Mouse (Mus musculus): ENCODE data around the gene Pdhx.

Gene Pdhx

DNA sequence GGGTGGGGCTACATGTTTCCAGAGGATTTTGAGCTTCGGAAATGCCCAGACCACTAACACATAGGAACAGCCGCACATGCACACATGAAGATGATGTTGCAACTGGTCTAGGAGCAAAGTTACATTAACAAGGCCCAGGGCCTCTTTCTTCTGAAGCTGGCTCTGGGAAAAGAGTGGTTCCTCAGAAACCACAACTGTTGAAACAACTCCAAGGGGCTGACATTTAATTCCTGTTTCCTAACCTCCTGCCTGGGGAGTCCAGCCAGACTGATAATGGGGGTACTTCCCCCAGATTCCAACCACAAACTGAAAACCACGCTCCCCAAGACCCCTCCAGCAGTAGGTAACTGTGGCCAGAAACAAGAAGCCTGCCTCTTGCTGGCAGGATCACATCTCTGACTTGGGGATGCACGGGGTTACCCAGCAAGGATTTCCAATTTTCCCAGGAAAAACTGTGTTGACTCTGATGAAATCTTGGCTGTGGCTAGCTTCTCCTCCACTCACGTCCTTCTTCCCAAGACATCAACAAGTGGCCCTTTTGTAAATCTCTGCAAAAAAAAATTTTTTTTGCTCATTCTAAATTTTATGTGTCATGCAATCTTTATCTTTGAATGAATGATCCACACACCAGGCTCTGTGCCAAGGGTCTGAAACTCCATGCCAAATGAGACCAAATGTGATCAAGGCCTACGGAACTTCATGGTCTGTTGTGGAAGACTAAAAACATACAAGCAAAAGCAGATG is 86.2 kb downstream of the Pdhx start:
- no peak for DNase-seq

DNA sequence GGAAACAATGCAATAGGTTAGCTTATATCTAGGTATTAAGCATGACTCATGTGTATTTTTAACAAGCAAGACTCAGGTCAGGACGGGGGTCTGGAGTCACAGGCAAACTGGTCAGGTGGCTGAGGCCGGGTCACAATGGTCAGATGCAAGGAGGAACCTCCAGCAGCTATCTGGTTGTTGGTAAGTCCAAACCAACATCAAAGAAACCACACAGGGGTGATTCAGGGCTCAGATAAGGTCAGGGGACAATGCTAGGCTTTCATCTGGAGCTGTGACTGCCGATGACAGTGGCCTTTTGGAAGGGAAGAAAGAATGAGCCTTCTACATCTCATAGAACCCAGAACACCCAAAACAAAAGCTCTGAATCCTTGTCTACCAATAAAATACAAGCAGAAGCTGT is 86.9 kb downstream of the Pdhx start:
- DNase-seq, result no peak

DNA sequence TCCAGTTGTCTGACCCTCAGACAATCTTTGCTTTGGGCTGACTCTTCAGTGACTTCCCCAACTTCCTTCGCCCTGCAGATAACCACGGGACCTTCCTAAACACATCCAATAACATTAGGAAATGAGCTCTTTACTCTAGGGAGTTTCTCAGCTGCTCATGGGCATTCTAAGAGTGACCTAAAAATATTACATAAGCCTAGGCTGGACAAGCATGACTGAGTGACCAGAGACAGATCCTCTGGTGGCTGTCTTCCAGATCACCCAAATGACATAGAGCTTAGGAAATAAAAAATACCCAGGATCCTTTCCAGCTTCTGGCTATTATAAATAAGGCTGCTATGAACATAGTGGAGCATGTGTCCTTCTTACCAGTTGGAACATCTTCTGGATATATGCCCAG is 90.5 kb downstream of the Pdhx start:
- DNase-seq, result no peak

DNA sequence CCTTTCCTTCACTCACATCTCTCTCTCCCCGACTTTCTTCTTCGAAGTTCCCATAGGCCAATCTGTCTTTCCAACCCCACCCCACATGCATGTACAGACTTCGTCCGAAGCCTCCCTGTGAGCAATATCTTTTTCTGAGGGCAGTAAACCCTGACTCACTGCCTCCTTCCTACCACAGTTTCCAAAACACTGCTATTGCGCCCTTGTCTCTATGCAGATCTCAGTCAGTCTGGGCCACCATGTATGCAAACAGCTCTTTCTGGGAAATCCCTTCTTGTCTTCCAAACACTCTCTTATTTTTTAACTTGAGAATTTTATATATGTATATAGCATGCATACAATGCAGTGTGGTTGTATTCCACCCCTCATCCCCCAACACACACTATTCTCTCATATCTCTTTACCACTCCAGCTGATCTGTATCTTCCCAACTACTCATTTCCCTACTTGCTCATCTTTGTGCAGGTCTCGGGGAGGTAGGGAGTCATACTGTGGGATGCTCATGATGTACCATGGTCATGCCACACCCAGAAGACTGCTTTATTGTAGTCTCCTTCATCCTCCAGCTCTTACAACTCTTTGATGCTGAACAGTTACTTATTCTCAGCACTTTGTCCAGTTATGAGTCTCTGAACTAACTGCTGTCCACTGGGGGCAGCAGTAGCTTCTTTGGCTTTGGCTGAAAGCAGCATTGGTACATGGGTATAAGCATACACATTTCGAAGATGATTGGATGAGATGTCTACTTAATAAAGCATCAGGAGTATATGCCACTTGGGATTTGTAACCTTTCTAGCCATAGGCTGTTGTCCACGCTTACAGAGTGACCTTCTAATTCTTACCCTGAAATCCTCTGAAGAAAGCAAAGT is 91.6 kb downstream of the Pdhx start:
- DNase-seq, result no peak

DNA sequence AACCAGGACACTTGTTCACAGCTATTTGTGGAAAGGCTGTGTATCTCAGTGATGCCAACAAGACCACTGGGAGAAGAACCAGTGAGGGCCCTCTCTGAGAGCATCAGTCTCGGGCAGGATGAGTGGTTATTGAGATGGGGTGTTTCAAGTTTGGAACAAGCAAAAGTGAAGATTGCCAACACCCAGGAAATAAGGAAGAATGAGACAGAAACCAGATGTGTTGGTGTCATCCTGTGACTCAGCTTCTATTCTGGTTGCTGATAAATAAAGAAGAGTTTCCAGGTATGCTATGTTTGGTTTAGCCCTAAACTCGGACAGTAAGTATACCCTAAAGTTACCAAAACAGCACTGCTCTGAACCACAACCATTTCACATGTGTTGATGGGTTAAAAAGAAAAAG is 92.4 kb downstream of the Pdhx start:
- DNase-seq, result no peak

DNA sequence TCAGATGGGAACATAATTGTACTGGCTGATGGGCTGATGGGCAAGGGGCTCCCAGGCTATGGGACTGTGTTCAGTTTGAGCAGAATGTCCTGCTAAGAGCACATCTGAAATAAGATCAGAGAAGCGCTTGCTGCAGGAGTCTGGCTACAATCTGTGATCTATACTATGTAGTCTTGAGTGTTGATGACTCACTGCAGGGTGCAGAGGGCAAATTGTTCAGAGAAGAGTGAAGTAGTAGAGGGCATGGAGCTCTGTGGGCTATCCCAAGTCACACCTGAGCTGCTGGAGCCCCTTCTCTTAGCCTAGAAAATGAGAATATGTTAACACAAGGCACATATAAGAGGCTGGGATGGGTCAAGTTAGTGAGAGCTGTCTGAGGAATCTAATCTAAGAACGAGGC is 93.8 kb downstream of the Pdhx start:
- DNase-seq, result no peak

DNA sequence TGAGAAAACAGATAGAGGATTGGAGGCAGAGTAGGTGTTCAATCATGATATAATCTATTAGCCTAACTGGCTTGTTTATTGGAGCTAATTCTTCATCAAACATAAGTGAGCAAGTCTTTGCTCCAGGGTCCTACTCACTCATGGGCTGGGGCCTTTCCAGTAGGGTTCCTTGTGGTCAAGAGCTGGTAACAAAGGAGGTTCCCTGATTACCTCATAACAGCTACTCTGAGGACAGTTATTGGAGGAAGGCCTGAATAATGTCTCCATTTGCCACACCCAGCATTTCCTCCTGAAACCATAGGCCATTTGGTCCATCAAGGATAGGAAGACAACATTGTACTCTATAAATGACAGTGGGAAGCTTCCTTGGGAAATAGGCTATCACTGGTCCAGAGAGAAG is 94.2 kb downstream of the Pdhx start:
- DNase-seq, result no peak

DNA sequence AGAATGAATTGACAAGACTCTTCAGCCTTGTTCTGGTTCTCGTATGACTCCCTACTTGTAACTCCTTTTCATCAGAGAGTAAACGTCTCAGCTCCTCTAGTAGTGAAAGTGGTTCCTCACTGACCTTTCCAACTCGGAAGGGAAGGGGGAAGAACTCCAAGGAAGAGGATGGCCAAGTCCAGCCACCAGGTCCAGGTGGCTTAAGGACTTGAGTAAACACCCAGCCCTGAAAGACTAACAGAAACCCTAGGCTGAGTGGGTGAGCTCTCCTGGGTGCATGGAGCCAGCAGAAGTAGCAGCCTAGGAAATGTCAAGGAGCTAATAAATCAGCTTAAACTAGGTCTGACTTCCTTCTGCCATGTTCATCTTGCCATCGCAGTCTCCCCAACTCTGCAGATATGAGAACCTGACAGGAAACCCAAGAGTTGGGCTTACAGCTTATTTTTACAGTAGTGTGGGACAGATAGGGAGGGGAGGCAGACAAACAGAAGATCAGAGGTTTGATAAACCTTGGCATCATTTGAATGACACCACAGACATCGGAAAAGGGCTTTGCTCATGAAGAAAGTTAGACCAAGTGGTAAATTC is 97.9 kb downstream of the Pdhx start:
- DNase-seq, result no peak

DNA sequence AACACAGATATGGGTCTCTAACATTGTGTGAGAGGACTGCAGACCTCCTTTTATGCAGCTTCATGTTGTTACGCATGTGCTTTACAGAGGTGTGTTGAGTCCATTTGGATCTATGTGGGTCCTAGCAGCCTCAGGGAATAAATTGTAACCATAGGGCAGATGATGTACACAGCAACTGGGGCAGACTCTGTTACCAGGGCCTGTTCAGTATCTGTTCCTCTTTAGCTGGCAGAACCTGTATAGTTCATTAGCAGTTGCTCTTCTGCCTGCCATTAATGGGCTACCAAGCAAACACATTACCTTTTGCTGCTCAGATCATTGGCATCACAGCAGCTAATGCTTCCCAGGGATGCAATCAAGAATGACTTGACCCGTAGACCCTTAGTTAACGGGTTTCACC is 100.2 kb downstream of the Pdhx start:
- DNase-seq, result no peak

DNA sequence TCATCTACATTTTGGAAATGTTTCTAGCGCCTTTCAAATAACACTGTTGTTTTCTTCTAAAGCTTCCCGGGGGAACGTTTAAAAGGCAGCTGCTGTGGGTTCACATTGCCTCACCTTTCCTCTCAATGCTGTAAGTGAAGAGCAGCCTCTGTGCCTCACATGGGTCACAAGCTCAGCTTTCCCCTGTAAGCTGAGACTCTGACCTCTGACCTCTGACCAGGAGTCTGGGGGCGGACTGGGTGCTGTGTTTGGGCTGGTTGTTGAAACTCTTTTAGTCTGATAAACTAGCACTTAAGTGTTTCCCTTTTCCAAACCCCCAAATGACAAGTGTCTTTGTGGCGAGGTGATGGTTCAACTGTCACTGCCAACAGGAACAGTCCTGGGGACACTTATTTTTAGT is 100.7 kb downstream of the Pdhx start:
- no peak for DNase-seq

DNA sequence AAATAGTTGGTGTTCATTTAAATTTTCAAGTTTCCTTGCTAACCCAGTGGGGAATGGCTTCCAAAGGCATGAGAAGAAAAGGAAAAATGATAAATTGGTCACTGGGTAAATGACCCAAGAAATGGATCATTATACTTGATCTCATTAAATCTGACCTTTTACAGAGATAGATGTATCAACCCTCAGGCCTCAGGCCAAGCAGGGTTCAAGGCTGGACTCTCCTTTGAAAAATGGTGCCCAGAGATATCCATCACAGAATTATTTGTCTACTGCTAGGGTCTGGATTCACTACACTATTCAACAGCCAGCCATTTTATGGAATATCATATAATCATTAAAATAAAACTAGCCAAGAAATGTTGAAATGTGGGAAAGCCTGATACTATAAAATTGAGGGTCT is 101.4 kb downstream of the Pdhx start:
- no peak for DNase-seq

Measured in cerebellum, adult 8-10 months (tissue).